Mouse (Mus musculus): ENCODE measurements around the gene Rexo1. TPM values are rescaled to one million over a fixed set of nuclear protein-coding genes. Genes with fewer than 3 reads are reported as not detected.
A peak's percentile ranks its signal among the peaks of the same experiment; 100 is the strongest.

Rexo1 gene
- total RNA-seq, 1 experiment: 27.4 TPM

DNA sequence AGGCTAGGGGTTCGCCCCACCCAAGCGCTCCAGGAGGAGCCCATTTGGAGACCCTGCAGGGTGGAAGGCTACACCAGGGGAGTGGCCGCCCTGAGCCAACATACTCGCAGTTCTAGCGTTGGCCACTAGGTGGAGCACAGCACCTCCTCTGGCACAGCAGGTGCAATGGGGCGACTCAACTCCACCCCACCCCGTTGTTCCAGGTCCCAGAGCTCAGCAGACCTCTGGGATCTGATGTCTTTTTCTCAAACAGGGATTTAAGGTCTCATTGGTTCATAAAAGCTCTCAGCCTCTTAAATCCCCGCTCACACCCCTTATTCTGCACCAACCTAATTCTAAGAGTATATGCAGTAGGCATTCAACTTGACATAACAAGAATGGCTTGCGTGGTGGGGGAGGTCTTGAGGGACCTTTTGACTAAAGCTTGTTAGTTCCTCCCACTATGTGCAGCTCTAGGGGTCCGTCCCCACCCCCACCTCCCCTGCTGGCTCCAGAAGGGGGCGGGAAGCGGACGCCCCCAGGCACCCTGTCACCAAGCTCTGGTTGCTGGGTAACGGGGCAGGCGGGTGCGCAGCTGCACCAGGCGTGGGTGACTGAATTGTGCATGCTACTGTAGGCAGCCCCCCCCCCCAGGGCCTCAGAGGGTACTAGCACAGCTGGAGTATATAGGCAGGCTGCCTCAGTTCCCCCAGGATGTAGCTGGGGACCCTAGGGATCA is 5.2 kb upstream of the Rexo1 start:
- Histone ChIP-seq H3K36me3 (ENCODE audit: control insufficient read depth, insufficient read depth, low read length, poor library complexity, severe bottlenecking) (peaks cover 12% of the 10 kb centered on the region; the same call in 1 of the 2 replicates), H3K27ac (ENCODE audit: insufficient read depth, low read depth, low read length, poor library complexity, severe bottlenecking) (no peak overlapping the region), H3K9ac (ENCODE audit: insufficient read depth, low read depth, low read length, poor library complexity, severe bottlenecking) (no peak overlapping the region), H3K9me3 (ENCODE audit: control insufficient read depth, insufficient read depth, low read depth, low read length) (no peaks in the 10 kb centered on the region), H3K4me1 (ENCODE audit: control insufficient read depth in 2 of 2, insufficient read depth in 2 of 2, low read length in 2 of 2, poor library complexity in 1 of 2) (peaks cover 8 to 29% of the 10 kb centered on the region in 2 experiments; a peak in 3 of 4 replicates), H3K4me3 (ENCODE audit: insufficient read depth in 1 of 2, low read depth in 1 of 2, low read length in 2 of 2, poor library complexity in 1 of 2, severe bottlenecking in 1 of 2) (no peak overlapping the region)
- DNase-seq (ENCODE audit: low read depth, low spot score): peak; percentile 85
- TF ChIP-seq ZC3H11A (IDR thresholded peaks at IDR 0.05; ENCODE audit: borderline replicate concordance, low read depth, low read length): no peak; the same call in 1 of the 2 replicates
- no peak for TF ChIP-seq MAFK (IDR thresholded peaks at IDR 0.05; ENCODE audit: insufficient read depth, low read depth, low read length)
- no peak for TF ChIP-seq ZNF384 (IDR thresholded peaks at IDR 0.05; ENCODE audit: low read depth, low read length)
- no peak for TF ChIP-seq HCFC1 (IDR thresholded peaks at IDR 0.05; ENCODE audit: borderline replicate concordance, insufficient read depth, low read length)
- no peak for TF ChIP-seq CHD2 (IDR thresholded peaks at IDR 0.05; ENCODE audit: low read depth, low read length)
- in situ Hi-C loops (cut with MboI; ENCODE audit: low sequenced_read_pairs in 2 of 2, unreplicated experiment in 2 of 2): no loop called here

DNA sequence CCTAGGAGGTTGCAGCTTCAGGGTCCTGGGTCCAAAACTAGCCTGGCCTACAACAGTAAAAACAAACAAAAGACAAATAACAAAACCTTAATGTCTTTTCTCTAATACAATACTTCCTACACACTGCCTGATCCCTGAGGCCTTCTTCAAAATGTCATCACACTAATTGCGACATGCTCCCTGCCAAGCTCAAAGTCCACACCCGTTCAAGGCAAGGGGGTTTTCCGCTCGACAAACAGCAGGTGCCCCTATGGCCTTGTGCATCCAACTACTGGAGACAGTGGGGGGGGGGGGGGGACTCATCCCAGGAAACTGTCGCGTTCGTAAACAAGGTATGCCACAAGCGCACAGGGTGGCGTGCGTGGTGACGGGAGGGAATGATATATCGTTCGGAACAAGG is 739 bp downstream of the Rexo1 start:
- Histone ChIP-seq H3K4me1 (ENCODE audit: control insufficient read depth in 2 of 2, insufficient read depth in 2 of 2, low read length in 2 of 2, poor library complexity in 1 of 2) (peaks cover 5 to 12% of the 10 kb centered on the region in 2 experiments; a peak in 2 of 4 replicates), H3K4me3 (ENCODE audit: insufficient read depth in 1 of 2, low read depth in 1 of 2, low read length in 2 of 2, poor library complexity in 1 of 2, severe bottlenecking in 1 of 2) (peak overlapping the region; percentile 94 to 98), H3K9ac (ENCODE audit: insufficient read depth, low read depth, low read length, poor library complexity, severe bottlenecking) (peak overlapping the region; percentile 92), H3K36me3 (ENCODE audit: control insufficient read depth, insufficient read depth, low read length, poor library complexity, severe bottlenecking) (peaks cover under 1% of the 10 kb centered on the region; the same call in 1 of the 2 replicates), H3K27ac (ENCODE audit: insufficient read depth, low read depth, low read length, poor library complexity, severe bottlenecking) (no peak overlapping the region), H3K9me3 (ENCODE audit: control insufficient read depth, insufficient read depth, low read depth, low read length) (no peaks in the 10 kb centered on the region)
- in situ Hi-C loops (cut with MboI; ENCODE audit: low sequenced_read_pairs in 2 of 2, unreplicated experiment in 2 of 2): no loop called here
- TF ChIP-seq ZC3H11A (IDR thresholded peaks at IDR 0.05; ENCODE audit: borderline replicate concordance, low read depth, low read length) (no peak), HCFC1 (IDR thresholded peaks at IDR 0.05; ENCODE audit: borderline replicate concordance, insufficient read depth, low read length) (no peak), MAFK (IDR thresholded peaks at IDR 0.05; ENCODE audit: insufficient read depth, low read depth, low read length) (no peak)
- DNase-seq (ENCODE audit: low read depth, low spot score): no peak

DNA sequence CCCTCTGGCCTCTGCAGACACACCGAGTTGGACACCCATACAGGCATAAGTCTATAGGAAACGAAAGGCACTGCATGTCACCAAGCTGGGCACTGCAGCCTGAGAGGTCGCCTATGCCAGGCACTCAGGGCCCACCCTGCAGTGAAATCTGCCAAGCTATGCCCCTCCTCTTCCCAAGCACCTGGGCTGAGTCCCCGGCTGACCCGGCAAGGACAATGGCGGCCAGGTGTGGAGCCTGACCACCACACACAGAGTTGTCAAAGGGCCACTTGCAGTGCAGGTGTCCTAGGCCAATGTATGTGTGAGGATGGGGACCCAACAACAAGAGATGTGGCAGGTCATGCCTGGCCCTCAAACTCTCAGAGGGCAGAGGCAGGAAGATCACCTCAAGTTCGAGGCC is 1.9 kb downstream of the Rexo1 start:
- Histone ChIP-seq H3K9me3 (ENCODE audit: control insufficient read depth, insufficient read depth, low read depth, low read length) (no peaks in the 10 kb centered on the region), H3K4me3 (ENCODE audit: insufficient read depth in 1 of 2, low read depth in 1 of 2, low read length in 2 of 2, poor library complexity in 1 of 2, severe bottlenecking in 1 of 2) (no peak overlapping the region), H3K27ac (ENCODE audit: insufficient read depth, low read depth, low read length, poor library complexity, severe bottlenecking) (no peak overlapping the region), H3K4me1 (ENCODE audit: control insufficient read depth in 2 of 2, insufficient read depth in 2 of 2, low read length in 2 of 2, poor library complexity in 1 of 2) (peaks cover 5 to 13% of the 10 kb centered on the region in 2 experiments; a peak in 2 of 4 replicates), H3K9ac (ENCODE audit: insufficient read depth, low read depth, low read length, poor library complexity, severe bottlenecking) (no peak overlapping the region; the same call in 1 of the 2 replicates), H3K36me3 (ENCODE audit: control insufficient read depth, insufficient read depth, low read length, poor library complexity, severe bottlenecking) (no peaks in the 10 kb centered on the region; the same call in 1 of the 2 replicates)
- DNase-seq (ENCODE audit: low read depth, low spot score): no peak
- in situ Hi-C loops (cut with MboI; ENCODE audit: low sequenced_read_pairs in 2 of 2, unreplicated experiment in 2 of 2): no loop called here
- no peak for TF ChIP-seq CHD2 (IDR thresholded peaks at IDR 0.05; ENCODE audit: low read depth, low read length)
- no peak for TF ChIP-seq ZNF384 (IDR thresholded peaks at IDR 0.05; ENCODE audit: low read depth, low read length)
- TF ChIP-seq MAFK (IDR thresholded peaks at IDR 0.05; ENCODE audit: insufficient read depth, low read depth, low read length): no peak
- TF ChIP-seq ZC3H11A (IDR thresholded peaks at IDR 0.05; ENCODE audit: borderline replicate concordance, low read depth, low read length): no peak

DNA sequence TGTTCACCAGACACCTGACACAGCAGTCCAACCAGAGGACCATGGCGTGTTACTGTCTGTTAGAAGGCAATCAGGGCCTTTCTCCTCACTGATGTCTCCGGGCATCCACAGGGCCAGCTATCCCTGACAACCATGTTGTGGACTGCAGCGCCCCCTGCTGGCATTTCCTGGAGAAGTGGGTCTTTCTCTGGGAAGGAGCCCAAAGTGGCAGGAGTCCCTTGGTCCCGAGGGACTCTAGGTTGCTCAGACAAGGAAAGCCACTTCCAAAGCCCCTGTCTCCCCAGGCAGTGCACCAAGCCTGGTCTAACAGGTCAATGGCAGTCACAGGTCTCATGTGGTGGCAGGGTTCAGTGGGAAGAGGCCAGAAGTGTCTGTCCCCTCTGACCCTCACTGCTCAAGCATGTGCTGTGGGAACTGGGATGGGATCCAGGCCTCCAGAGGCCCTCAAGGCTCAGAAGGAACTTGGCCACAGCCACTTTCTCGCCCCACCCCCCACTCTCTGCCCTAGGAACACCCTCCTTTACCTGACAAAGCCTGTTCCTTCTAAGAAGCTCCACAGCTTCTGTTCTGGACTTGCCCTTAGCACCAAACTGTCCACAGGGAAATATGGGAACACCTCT is 3.9 kb downstream of the Rexo1 start:
- DNase-seq (ENCODE audit: low read depth, low spot score): peak; percentile 72
- no peaks in the 10 kb centered on the region for H3K9me3 ChIP-seq (ENCODE audit: control insufficient read depth, insufficient read depth, low read depth, low read length)
- H3K4me1 ChIP-seq (ENCODE audit: control insufficient read depth in 2 of 2, insufficient read depth in 2 of 2, low read length in 2 of 2, poor library complexity in 1 of 2): peaks cover 5 to 16% of the 10 kb centered on the region in 2 experiments; a peak in 2 of 4 replicates
- H3K27ac ChIP-seq (ENCODE audit: insufficient read depth, low read depth, low read length, poor library complexity, severe bottlenecking): no peak overlapping the region
- in situ Hi-C loops (cut with MboI; ENCODE audit: low sequenced_read_pairs in 2 of 2, unreplicated experiment in 2 of 2): no loop called here
- no peak overlapping the region for H3K4me3 ChIP-seq (ENCODE audit: insufficient read depth in 1 of 2, low read depth in 1 of 2, low read length in 2 of 2, poor library complexity in 1 of 2, severe bottlenecking in 1 of 2)
- no peaks in the 10 kb centered on the region; the same call in 1 of the 2 replicates for H3K36me3 ChIP-seq (ENCODE audit: control insufficient read depth, insufficient read depth, low read length, poor library complexity, severe bottlenecking)
- 0 out of 2 replicates have a peak overlapping the region, but pooled peaks have one; percentile 23 for H3K9ac ChIP-seq (ENCODE audit: insufficient read depth, low read depth, low read length, poor library complexity, severe bottlenecking)
- TF ChIP-seq MAFK (IDR thresholded peaks at IDR 0.05; ENCODE audit: insufficient read depth, low read depth, low read length): no peak
- no peak for TF ChIP-seq HCFC1 (IDR thresholded peaks at IDR 0.05; ENCODE audit: borderline replicate concordance, insufficient read depth, low read length)
- peak; percentile 20; the same call in 1 of the 2 replicates for TF ChIP-seq ZC3H11A (IDR thresholded peaks at IDR 0.05; ENCODE audit: borderline replicate concordance, low read depth, low read length)
